Mouse (Mus musculus): Measurements from ENCODE around the gene Aptx.

Gene Aptx

DNA sequence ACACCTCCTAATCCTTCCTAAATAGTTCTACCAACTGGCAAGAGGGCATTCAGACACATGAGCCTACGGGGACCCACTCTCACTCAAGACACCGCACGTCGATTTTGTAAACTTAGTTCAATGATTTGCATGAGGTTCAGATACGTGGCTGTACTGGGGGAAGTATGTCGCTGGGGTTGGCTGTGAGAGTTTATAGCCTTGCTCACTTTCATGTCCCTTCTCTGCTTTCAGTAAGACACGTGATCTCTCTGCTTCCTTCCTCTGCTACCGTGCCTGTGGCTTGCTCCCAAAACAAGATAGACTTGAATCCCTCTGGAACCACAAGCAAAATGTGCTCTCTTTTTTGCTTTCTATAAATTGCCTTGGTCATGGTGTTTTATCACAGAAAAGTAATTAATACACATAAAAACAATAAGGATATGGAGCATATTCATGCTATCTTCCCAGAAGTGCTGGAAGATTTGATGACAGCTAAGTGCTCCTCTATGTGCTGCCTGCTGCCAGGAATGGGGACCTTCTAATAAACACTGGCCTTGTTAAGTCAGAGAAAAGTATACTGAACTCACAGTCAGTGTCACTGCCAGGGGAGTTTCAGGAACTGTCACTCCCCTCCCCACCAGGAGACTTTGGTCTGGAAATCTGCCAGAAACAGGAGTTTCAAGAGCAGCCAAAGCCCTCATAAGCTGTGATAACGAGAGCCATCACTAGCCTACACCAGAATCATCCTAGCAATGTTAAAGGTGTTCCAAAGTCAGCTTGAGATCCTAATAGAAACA, 36.6 kb downstream of the Aptx start:
- DNase-seq = no peak

DNA sequence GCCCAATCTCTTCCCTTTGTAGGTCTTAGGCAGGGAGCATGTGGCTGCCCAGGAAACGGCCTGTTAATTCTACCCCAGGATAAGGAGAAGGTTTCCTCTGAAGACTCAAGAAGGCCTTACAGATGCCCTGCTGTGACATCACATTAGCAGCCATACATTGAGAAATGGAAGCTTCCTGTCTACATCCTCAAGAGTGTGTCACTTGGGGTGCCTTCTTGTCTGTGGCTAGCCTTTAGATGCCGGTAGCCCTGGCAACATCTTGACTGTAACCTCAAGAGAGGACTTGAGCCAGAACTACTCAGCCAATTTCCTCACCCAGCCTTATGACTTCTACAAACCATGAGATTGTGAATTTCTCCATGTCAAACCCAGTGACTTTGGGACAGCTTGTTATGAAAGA, 51.9 kb downstream of the Aptx start:
- DNase-seq = no peak

DNA sequence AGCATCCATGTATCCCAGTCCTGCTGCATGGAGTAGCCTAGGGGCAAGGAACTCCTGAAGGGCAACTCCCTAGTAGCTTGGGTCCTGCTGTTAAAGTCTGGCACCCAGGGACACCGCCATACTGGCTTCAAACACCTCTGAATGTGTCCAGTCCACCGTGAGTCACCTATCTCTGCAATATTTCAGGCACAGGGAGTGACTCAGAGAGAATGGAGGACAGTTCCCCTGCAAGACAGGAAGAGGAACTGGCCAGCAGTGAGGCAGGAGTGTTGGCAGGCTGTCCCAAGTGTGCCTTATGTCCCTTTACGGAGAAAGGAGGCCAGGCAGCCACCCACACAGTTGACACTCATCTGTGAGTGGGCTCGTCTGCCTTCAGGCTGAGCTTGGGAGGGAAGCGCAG, 53.9 kb downstream of the Aptx start:
- DNase-seq = no peak

DNA sequence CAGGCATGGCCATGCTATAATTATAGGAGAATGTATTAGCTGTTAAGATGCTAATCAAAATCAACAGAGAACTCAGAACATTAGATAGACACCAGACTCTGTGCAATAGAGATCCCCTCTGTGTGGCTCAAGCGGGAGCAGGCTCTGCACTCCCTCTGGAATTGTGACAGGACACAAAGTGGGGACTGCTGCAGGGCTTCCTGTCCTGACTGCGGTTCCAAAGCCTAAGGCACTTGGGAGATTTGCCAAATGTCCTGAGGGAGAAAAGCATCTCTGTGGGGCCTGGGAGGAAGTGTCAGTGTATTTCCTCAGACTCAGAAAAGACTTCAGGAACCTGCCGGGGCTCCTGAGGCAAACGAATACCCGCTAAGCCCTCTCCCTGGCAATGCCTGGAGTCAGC, 59.4 kb downstream of the Aptx start:
- no peak for DNase-seq

DNA sequence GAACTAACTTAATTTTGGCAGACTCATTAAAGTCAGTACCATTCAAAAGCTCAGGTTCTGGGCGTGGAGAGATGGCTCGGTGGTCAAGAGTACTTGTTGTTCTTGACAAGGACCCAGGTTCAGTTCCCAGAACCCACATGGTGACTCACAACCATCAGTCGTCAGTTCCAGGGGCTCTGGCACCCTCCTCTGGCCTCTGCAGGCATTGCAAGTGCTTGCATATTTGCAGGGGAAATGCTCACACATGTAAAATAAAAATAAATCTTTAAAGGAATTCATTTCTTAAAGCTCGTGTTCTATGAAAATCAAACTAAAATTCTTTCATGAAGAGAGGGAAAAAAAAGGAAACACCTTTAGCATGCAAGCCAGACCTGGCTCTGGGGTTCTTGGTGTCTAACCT, 62.0 kb downstream of the Aptx start:
- no peak for DNase-seq
